Mouse (Mus musculus) urinary bladder, postnatal 0 days (tissue): Measurements from ENCODE around the gene Hoxd10. TPM values are rescaled to one million over a fixed set of nuclear protein-coding genes. Genes with fewer than 3 reads are reported as not detected.

Source experiments
- microRNA counts: library from miRNA; unstranded; fragments of <30 nt; microRNA quantifications from one replicate; lab custom pipeline; 2016
- microRNA-seq: library from miRNA; unstranded; fragments of <30 nt; microRNA quantifications from one replicate; pipeline ENCODE4, GENCODE M21; 2016
- polyA plus RNA-seq: library from polyadenylated mRNA; unstranded; fragments of >200 nt; fragmentation: Nextera tagmentation; extraction: Ambion mirVana; gene quantifications from 2 replicates; pipeline ENCODE4 v1.2.1, GENCODE M21; 2015

Hoxd10 gene
- polyA plus RNA-seq, result 3.5 and 4.0 TPM in 2 replicates

DNA sequence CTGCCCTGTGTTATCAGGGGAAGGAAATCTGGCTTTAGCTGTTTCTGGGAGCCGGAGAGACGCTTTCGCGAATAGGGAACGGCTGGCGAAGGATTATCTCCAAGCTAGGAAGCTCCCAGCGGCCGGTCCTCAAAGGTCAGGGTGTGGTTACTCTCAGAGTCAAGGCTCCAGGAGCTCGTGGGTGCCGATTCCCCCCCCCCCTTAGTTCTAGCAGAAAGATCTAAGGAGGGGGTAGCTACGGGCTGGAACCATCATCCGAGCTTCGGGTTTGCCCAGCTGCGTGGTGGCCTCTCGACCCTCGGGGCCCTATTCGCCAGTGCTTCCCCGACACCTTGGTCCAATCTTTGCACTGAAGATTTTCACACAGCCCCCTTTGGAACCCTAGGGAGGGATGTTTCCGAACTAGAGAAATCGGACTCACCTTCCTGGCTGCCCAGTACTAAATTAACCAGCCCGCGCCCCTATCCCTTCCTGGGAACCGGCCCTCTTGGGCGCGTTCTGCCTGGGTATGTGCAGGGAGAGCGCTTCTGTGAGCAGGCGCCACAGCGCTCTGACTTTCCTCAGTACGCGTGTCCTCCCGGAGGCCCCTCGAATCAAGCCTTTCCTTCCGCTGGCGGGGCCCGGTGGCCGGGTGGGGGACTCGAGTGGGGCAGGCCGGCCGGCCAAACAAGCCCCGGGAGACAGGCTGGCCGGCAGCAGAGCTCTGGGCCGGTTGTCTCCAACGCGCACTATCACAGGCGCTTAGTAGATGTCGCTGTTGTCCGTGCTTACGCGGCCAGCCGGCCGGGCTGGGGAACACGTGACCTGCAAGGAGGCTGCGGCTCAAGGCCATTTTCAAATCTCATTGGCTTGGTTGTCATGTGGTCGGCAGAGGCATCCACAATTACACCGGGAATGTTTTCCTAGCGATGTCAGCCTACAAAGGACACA, at the start of gene Hoxd10:
TSS of gene Hoxd10 (plus strand) at position 903 of the 930 bp plus-strand sequence.

DNA sequence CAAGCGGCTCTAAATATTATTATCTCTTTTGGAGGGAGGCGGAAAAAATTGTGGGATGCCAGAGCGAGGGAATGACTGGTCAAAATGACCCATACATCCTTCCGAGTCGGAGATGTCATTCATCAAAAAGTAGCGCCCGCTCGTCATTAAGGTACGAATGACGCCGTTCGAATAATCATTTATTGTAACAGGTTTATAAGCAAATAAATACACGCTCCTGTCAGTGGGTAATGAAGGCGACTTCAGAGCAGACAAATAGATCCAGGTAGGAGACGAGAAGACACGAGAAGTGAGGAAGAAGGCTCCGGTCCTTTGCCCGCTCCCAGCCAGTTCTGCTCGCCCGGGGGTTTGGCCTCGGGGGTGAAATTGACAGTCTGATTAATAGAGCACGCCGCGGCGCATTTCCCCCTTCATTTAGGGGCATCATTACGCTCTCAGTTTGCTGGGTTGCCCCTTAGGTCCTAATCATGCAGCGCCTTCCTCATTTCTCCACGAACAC, 32.2 kb upstream of the Hoxd10 start, which contains the start of gene Evx2:
TSS of gene Evx2 (minus strand) at position 51 of the 499 bp plus-strand sequence.

DNA sequence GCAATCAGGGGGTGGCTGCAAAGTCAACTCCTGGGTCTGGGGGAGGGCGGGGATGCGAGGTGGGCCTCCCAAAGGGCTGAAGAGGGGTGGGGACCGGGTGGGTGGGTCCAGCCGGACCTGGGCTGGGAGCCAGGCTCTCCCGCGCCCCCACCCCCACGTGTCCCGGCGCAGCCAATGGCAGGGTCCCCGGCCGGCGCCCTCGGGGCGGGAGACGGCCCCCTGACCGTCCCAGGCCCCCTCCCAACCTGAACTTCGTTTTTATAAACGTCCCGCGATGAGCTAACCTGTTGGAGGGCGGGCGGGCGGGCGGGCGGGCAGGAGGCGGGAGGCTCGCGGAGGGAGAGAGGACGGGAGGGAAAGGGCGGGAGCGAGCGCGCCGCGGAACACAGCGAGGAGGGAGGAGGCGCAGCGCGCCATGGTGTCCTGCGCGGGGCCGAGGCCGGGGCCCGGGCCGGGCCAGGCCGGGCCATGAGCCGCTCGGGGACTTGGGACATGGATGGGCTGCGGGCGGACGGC, 23.8 kb upstream of the Hoxd10 start, which contains the start of gene Hoxd13:
TSS of gene Hoxd13 (plus strand) at position 469 of the 516 bp plus-strand sequence.

DNA sequence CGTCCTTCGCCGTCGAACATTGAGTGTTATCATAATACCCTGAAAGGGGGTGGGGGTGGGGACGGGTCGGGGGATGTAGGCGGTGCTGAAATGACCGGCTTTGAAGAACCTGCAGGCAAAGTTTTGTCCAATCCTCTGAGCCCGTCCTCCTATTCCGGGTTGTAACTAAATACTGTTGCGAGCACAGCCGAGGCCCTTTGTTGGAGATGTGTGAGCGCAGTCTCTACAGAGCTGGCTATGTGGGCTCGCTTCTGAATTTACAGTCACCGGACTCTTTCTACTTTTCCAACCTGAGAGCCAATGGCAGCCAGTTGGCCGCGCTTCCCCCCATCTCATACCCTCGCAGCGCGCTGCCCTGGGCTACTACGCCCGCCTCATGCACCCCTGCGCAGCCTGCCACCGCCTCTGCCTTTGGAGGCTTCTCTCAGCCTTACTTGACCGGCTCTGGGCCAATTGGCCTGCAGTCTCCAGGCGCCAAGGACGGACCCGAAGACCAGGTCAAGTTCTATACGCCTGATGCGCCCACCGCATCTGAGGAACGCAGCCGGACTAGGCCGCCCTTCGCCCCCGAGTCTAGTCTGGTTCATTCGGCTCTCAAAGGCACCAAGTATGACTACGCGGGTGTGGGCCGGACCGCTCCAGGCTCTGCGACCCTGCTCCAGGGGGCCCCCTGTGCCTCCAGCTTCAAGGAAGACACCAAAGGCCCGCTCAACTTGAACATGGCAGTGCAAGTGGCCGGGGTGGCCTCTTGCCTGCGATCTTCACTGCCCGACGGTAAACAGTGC, 16.7 kb upstream of the Hoxd10 start, which contains the start of gene Hoxd12:
TSS of gene Hoxd12 (plus strand) at position 133 of the 785 bp plus-strand sequence.

DNA sequence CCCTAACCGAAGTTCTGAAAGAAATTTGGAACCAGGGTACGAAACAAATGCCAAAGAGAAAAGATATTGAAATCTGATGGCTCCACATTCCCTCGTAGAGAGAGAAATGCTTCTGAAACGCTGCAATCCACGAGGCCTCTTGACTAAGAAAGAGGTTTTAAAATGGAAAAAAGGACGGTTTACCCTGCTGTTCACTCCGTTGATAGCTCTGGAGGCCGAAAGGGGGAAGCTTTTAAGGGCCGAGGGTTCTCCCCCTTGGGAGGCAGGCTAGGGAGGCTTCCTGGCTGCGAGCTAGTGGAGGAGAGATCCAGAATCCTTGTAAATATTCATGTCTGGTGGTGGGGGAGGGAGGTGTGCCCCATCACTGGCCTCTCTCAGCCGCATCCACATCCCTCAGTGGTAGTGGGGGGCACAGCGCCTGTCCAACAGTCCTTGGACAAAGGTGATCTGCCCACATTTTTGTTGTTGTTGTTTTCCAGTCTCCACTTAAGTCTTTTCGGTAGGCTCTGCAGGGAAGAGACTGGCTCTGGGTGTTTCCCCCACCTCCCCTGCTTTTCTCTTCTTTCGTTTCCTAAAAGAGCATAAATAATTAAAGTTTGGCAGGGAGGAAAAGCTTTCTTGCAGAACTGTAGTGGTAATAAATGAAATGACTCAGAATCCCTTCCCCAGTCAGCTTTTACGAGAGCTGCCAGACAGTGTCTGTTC, 12.7 kb upstream of the Hoxd10 start, which contains the start of gene Hoxd11:
TSS of gene Hoxd11 (plus strand) at position 667 of the 705 bp plus-strand sequence.

DNA sequence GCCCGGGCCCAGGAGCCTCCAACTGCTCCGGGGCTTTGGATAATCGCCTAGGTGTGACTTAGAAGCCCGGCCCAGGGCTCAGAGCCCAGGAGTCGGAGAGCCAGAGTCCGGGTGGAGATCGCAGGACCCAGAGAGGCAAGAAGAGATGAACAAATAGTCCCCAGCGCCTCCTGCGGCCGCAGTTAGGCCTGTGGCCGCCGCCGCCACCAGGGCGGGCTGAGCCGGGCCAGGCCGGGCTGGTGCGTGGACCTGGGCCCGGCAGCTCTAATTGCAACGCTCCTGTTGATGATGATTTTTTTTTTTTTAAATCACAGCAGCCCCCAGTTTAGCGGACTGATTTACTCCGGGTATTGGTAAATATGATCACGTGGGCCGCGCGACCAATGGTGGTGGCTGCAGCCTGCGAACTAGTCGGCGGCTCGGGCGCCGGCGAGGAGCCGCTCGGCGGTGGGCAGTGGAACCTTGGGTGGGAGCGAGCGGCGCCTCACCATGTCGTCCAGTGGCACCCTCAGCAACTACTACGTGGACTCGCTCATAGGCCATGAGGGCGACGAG, 5.9 kb downstream of the Hoxd10 start, which contains the start of gene Hoxd9:
TSS of gene Hoxd9 (plus strand) at position 161 of the 555 bp plus-strand sequence.

DNA sequence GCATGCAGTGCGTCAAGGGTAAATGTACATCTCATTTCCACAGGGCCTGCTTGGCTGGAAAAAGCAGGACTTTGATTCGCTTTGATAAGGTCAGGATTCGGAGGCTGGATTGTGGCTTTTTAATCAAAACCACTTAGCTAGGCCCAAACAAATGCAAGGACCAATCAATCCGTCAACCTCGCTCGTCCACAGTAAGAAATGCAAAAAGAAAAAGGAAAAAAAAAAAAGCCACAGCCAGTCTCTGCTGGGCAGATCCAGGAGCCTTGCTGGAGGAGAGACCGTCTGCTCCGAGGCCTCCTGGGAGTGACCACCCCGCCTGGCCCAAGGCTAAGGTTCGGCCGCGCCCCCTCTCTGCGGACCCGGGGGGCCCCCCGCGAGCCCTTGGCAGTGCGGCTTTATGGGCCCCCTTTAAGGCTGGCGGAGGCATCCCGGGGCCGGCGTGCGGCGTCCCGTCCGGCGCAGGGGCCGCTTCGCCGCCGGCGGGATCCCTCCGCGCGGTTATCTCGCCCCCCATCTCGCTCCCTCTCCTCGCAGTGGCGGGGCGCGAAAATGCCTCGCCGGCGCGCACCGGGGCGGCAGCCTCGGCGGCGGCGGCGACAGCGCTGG, 12.8 kb downstream of the Hoxd10 start, which contains the start of gene Hoxd8:
TSS of gene Hoxd8 (plus strand) at position 223 of the 606 bp plus-strand sequence.

DNA sequence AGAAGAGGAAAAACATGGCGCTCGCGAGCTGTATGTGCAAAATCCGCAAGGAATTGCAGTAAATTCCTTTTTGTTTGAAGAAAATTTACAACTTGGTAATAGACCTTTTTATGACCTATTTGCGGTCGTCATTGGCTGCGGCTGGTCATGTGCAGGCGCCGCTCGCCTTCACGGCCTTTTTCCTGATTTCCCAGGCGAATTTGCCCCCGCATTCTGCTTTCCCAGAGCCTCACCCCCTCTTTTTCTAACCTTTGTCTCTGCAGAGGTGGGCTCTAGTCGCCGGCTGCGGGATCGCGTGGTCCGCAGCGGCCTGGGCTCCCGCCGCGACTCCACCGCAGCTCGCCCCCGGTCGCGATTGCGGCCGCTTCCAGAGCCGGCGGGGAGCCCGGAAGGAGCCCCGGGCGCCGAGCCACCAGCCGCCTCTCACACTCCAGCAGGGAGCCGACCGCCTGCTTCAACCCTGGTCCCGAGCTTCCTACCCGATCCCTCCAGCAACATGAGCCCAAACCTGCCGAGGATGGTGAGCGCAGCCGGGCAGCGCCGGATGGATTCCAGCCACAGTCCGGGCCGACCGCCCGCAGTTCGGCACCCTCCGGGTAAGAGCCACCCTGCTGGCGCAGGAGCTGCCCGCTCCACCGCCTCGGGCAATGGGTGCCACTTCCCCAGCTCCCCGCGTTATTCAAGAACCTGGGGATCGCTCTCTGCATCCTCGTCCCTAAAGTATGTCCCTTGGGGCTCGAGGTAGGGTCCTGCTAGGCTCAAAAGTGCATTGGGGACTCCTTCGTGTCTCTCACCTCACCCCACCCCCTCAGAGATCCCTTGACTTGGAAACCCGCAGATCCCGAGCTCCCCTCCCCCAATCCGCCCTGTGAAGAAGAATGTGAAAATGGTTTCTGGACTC, 20.2 kb downstream of the Hoxd10 start, which contains the start of the genes Hoxd3 and Hoxd4:
TSS of gene Hoxd3 (plus strand) at position 207 of the 901 bp plus-strand sequence.
TSS of gene Hoxd4 (plus strand) at position 209 of the 901 bp plus-strand sequence.

DNA sequence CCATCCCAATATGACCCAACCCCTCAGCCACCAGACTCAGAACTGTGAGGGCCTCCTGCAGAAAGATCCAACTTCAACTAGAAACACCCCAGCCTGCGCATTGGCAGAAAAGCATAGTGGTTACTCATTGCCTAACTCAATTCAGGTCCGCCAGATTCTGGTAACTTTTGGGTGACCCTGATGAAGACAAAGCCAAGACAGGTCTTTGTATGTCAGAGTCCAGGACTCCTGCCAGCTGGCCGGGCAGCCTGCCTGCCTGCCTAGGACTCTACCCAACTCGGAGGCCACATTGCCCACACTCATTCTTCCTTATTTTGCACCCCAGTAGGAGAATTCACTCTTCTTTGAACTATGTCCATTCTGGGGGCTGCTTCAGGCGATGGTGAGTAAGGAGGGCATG, 34.8 kb downstream of the Hoxd10 start, which contains the start of gene Gm28230:
TSS of gene Gm28230 (plus strand) at position 178 of the 400 bp plus-strand sequence.

MicroRNAs within 50 kb of the gene (microRNA counts, 519-probe panel; counts per million panel counts)
- 3,952 counts per million, percentile 71 among the panel's probes with 10 or more counts for microRNA mmu-miR-10b (lab: Ali Mortazavi, UCI)

Small RNAs within 50 kb of the gene (microRNA-seq; reads per million reads assigned to microRNA genes)
- not detected for gene Gm44463
- gene Mir10b, result 16,560 reads per million, percentile 96 among the genes with 10 or more reads in this experiment

Other genes with a start within 250 kb of the Hoxd10 start
- 10.1 and 16.9 TPM in 2 replicates for gene Lnpk, start 112.5 kb upstream of the Hoxd10 start, polyA plus RNA-seq
- 0.06 and 0.11 TPM in 2 replicates for gene Evx2, start 32.4 kb upstream of the Hoxd10 start, polyA plus RNA-seq
- gene Hoxd13, start 23.6 kb upstream of the Hoxd10 start, polyA plus RNA-seq, result 6.6 and 8.8 TPM in 2 replicates
- gene Hoxd12, start 16.9 kb upstream of the Hoxd10 start, polyA plus RNA-seq, result 2.4 and 2.5 TPM in 2 replicates
- 3.0 and 3.9 TPM in 2 replicates for gene Hoxd11, start 12.4 kb upstream of the Hoxd10 start, polyA plus RNA-seq
- 4.0 and 4.5 TPM in 2 replicates for gene Hoxd9, start 5.8 kb downstream of the Hoxd10 start, polyA plus RNA-seq
- gene Hoxd8, start 12.7 kb downstream of the Hoxd10 start, polyA plus RNA-seq, result 6.1 and 8.2 TPM in 2 replicates
- 0.22 and 0.29 TPM in 2 replicates for gene Hoxd3, start 20.0 kb downstream of the Hoxd10 start, polyA plus RNA-seq
- 0.67 and 0.82 TPM in 2 replicates for gene Hoxd4, start 20.0 kb downstream of the Hoxd10 start, polyA plus RNA-seq
- not detected in 2 replicates for gene Gm28230, start 34.8 kb downstream of the Hoxd10 start, polyA plus RNA-seq
- not detected in 2 replicates for gene Hoxd1, start 71.1 kb downstream of the Hoxd10 start, polyA plus RNA-seq
- gene Mtx2, start 133.9 kb downstream of the Hoxd10 start, polyA plus RNA-seq, result 78.2 and 79.1 TPM in 2 replicates